ENCODE assay signal across 13 mouse cellular contexts in the genomic region with DNA sequence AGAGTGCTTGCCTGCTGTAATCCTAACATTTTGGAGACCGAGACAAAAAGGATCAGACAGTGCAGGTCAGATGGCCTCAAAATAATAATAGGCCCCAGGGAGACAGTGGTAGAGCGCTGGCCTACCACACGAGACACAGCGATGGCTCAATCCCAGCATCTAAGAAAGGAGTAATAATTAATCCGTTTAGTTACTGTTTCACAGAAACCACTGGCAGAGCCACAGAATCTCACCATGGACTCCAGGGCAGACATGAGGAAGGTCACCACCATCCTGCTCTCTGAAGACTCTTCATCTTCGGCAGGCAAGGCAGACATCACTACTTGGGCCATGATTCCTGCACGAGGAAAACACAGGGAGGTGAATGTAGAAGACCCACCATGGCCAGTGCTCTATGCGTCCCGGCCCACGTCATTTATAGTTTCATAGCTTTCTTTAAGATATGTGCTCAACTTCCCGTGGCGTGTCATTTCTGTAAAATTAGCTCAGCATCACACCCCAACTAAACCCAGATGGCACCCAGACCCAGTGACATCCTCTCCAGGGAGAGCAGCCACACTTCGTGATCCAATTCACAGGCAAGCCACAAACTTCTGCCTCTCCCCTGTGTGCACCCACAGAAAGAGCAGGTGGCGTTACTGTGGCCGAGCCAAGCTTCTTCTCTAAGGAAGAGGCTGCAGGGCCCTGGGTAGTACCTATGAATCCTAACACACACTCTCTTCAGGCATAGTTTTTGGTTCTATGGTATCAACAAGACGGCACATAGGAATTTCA. TPM values are rescaled to one million over a fixed set of nuclear protein-coding genes. Genes with fewer than 3 reads are reported as not detected.
DNase-seq lines count a peak whose midpoint lies in the region; ATAC-seq and TF ChIP-seq lines count a peak whose summit lies in the region.
"Had no signal": no experiment of that assay in that cellular context is flagged by ENCODE, and none has a peak within 500 bp of the region (broad histone marks: within the 10 kb centered on the region; RNA-seq: fewer than 3 reads in every experiment).

No protein-coding gene starts in this region.

- no peaks in the 10 kb centered on the region for H3K9me3 ChIP-seq in forebrain, embryonic 16.5 days (ENCODE audit: control insufficient read depth, low read length)
- no peaks in the 10 kb centered on the region for H3K9me3 ChIP-seq in forebrain, embryonic 14.5 days (replicated peaks; ENCODE audit: control insufficient read depth, low read length)
- H3K9me3 ChIP-seq in liver, embryonic 15.5 days (replicated peaks), result no peaks in the 10 kb centered on the region
- H3K9me3 ChIP-seq in liver, embryonic 12.5 days (replicated peaks), result no peaks in the 10 kb centered on the region
- H3K9me3 ChIP-seq: heart, embryonic 15.5 days; hindbrain, embryonic 15.5 days; limb, embryonic 10.5 days had no signal

- peaks cover 14% of the 10 kb centered on the region; the same call in 1 of the 2 replicates for H3K36me3 ChIP-seq in forebrain, embryonic 16.5 days (ENCODE audit: control insufficient read depth, insufficient read depth)
- peaks cover 48% of the 10 kb centered on the region for H3K36me3 ChIP-seq in forebrain, embryonic 14.5 days (ENCODE audit: control insufficient read depth, insufficient read depth, low read length)
- H3K36me3 ChIP-seq in liver, embryonic 15.5 days (replicated peaks), result peaks cover 72% of the 10 kb centered on the region
- peaks cover 92% of the 10 kb centered on the region for H3K36me3 ChIP-seq in liver, embryonic 12.5 days
- H3K36me3 ChIP-seq in kidney, adult 2 months (ENCODE audit: control insufficient read depth, insufficient read depth, low read length), result no peaks in the 10 kb centered on the region

- H3K4me2 ChIP-seq in forebrain, embryonic 16.5 days (ENCODE audit: low read length), result no peak overlapping the region
- H3K4me2 ChIP-seq in forebrain, embryonic 14.5 days (ENCODE audit: low read length), result no peak overlapping the region
- H3K4me2 ChIP-seq in liver, embryonic 15.5 days, result no peak overlapping the region
- no peak overlapping the region for H3K4me2 ChIP-seq in liver, embryonic 12.5 days
- H3K4me2 ChIP-seq: heart, embryonic 15.5 days; hindbrain, embryonic 15.5 days had no signal

- 84% methylated on average over 16 of the region's 16 CpGs for WGBS in forebrain, embryonic 16.5 days
- 93% methylated on average over 16 of the region's 16 CpGs for WGBS in forebrain, embryonic 14.5 days
- 81% methylated on average over 16 of the region's 16 CpGs for WGBS in liver, embryonic 15.5 days (ENCODE audit: insufficient replicate concordance)
- 84% methylated on average over 16 of the region's 16 CpGs for WGBS in liver, embryonic 12.5 days (ENCODE audit: insufficient replicate concordance)
- WGBS in kidney, adult 2 months, result 49% methylated on average over 16 of the region's 16 CpGs

- TF ChIP-seq CTCF in kidney, adult 2 months (conservative IDR thresholded peaks at IDR 0.05; ENCODE audit: insufficient read depth, insufficient read length, low read depth, low read length), result no peak

- peak overlapping the region; percentile 12; the same call in 1 of the 2 replicates for H3K27ac ChIP-seq in forebrain, embryonic 16.5 days (ENCODE audit: low read length)
- no peak overlapping the region for H3K27ac ChIP-seq in forebrain, embryonic 14.5 days (ENCODE audit: low read depth, low read length)
- H3K27ac ChIP-seq in liver, embryonic 15.5 days (replicated peaks), result no peak overlapping the region
- H3K27ac ChIP-seq in liver, embryonic 12.5 days, result no peak overlapping the region
- peak overlapping the region; percentile 58 for H3K27ac ChIP-seq in kidney, adult 2 months (ENCODE audit: insufficient read depth, low read depth, low read length)
- H3K27ac ChIP-seq: heart, embryonic 15.5 days; hindbrain, embryonic 15.5 days; limb, embryonic 10.5 days had no signal

- DNase-seq in forebrain, embryonic 14.5 days (ENCODE audit: low spot score), result no peak
- peak; percentile 88 for DNase-seq in kidney, adult 2 months
- DNase-seq in right cerebral cortex, postnatal 25 days, result peak; percentile 43
- DNase-seq in gastrocnemius, postnatal 10 days, result no peak
- DNase-seq: adrenal gland, postnatal 36 days; embryo, embryonic 11 days; lung, postnatal 4 days had no signal

- no peaks in the 10 kb centered on the region for H3K27me3 ChIP-seq in forebrain, embryonic 16.5 days (replicated peaks; ENCODE audit: control insufficient read depth, insufficient read depth, low read length)
- H3K27me3 ChIP-seq in forebrain, embryonic 14.5 days (replicated peaks; ENCODE audit: control insufficient read depth, insufficient read depth, low read length), result no peaks in the 10 kb centered on the region
- no peaks in the 10 kb centered on the region for H3K27me3 ChIP-seq in liver, embryonic 15.5 days
- H3K27me3 ChIP-seq in liver, embryonic 12.5 days (replicated peaks), result no peaks in the 10 kb centered on the region
- H3K27me3 ChIP-seq in kidney, adult 2 months (replicated peaks; ENCODE audit: control insufficient read depth, insufficient read depth, low read length), result no peaks in the 10 kb centered on the region
- H3K27me3 ChIP-seq: heart, embryonic 15.5 days; hindbrain, embryonic 15.5 days had no signal

- no peak for ATAC-seq in forebrain, embryonic 16.5 days
- ATAC-seq in forebrain, embryonic 14.5 days, result no peak
- peak; percentile 52; the same call in 1 of the 2 replicates for ATAC-seq in liver, embryonic 15.5 days (ENCODE audit: insufficient read depth)
- no peak for ATAC-seq in liver, embryonic 12.5 days

- H3K4me1 ChIP-seq in forebrain, embryonic 16.5 days (replicated peaks; ENCODE audit: control insufficient read depth, insufficient read depth, low read length), result no peaks in the 10 kb centered on the region
- no peaks in the 10 kb centered on the region for H3K4me1 ChIP-seq in forebrain, embryonic 14.5 days (ENCODE audit: control insufficient read depth, insufficient read depth, low read length)
- H3K4me1 ChIP-seq in liver, embryonic 15.5 days (replicated peaks), result 0 out of 2 replicates have a peak, but pooled peaks cover 4% of the 10 kb centered on the region
- no peaks in the 10 kb centered on the region for H3K4me1 ChIP-seq in liver, embryonic 12.5 days
- H3K4me1 ChIP-seq in kidney, adult 2 months (ENCODE audit: control insufficient read depth, insufficient read depth, low read length), result peaks cover 8% of the 10 kb centered on the region; the same call in 1 of the 2 replicates
- H3K4me1 ChIP-seq: heart, embryonic 15.5 days; hindbrain, embryonic 15.5 days; limb, embryonic 10.5 days had no signal

- H3K4me3 ChIP-seq in forebrain, embryonic 16.5 days (replicated peaks; ENCODE audit: low read length), result no peak overlapping the region
- no peak overlapping the region for H3K4me3 ChIP-seq in forebrain, embryonic 14.5 days (ENCODE audit: low read depth, low read length)
- H3K4me3 ChIP-seq in liver, embryonic 15.5 days (replicated peaks), result no peak overlapping the region
- no peak overlapping the region for H3K4me3 ChIP-seq in liver, embryonic 12.5 days
- H3K4me3 ChIP-seq in kidney, adult 2 months (ENCODE audit: insufficient read depth, low read depth, low read length), result no peak overlapping the region
- H3K4me3 ChIP-seq: heart, embryonic 15.5 days; hindbrain, embryonic 15.5 days; limb, embryonic 10.5 days had no signal

- H3K9ac ChIP-seq in forebrain, embryonic 16.5 days (replicated peaks; ENCODE audit: low read depth, low read length), result no peak overlapping the region
- no peak overlapping the region for H3K9ac ChIP-seq in forebrain, embryonic 14.5 days (ENCODE audit: low read length)
- no peak overlapping the region for H3K9ac ChIP-seq in liver, embryonic 15.5 days
- no peak overlapping the region for H3K9ac ChIP-seq in liver, embryonic 12.5 days
- H3K9ac ChIP-seq: heart, embryonic 15.5 days; hindbrain, embryonic 15.5 days had no signal

- no peak for TF ChIP-seq POLR2A in kidney, adult 2 months (IDR thresholded peaks at IDR 0.05; ENCODE audit: low read depth, low read length)

RNA-seq across cellular contexts. Expression of a gene that starts 19.1 kb away (rescaled TPM):
- polyA plus RNA-seq in forebrain, embryonic 16.5 days (2015; fragmentation: Nextera tagmentation; extraction: Ambion mirVana), result 168 and 187 TPM in 2 replicates
- polyA plus RNA-seq in forebrain, embryonic 14.5 days (2014; fragmentation: Nextera tagmentation; extraction: Ambion mirVana), result 111 and 122 TPM in 2 replicates
- polyA plus RNA-seq in liver, embryonic 15.5 days (2015; fragmentation: Nextera tagmentation; extraction: Ambion mirVana), result 32.2 and 35.7 TPM in 2 replicates
- polyA plus RNA-seq in liver, embryonic 12.5 days (2016; fragmentation: Nextera tagmentation; extraction: Ambion mirVana), result 65.4 and 65.6 TPM in 2 replicates
- 86.4 and 103 TPM in 2 replicates for polyA plus RNA-seq in kidney, adult 2 months (2012; rRNA removed)
- total RNA-seq in gastrocnemius, postnatal 10 days (2021), result 100 to 1,000 TPM; 131 to 156 TPM

Comparison
In these comparisons a context has a peak if more than half of its experiments do, and no peak if none do; other contexts are left out.
1. H3K27ac ChIP-seq: peak in forebrain, embryonic 16.5 days (single experiment) and kidney, adult 2 months (single experiment); none in forebrain, embryonic 14.5 days (single experiment), liver, embryonic 15.5 days (single experiment) and liver, embryonic 12.5 days (single experiment).
2. DNase-seq: peak in kidney, adult 2 months (single experiment) and right cerebral cortex, postnatal 25 days (single experiment); none in forebrain, embryonic 14.5 days (single experiment) and gastrocnemius, postnatal 10 days (single experiment).